Mouse (Mus musculus): ENCODE data around the gene Fen1. TPM values are rescaled to one million over a fixed set of nuclear protein-coding genes. Genes with fewer than 3 reads are reported as not detected.

Gene Fen1
- polyA plus RNA-seq, 1 experiment from 2014 or later: 135 TPM

- DNase-seq (ENCODE audit: low spot score) (no peak), ATAC-seq (ENCODE audit: insufficient number of reproducible peaks, low FRiP score, low TSS enrichment, low read depth) (no peak)
- Histone ChIP-seq H3K27me3 (ENCODE audit: control insufficient read depth, insufficient read depth, low read length) (no peaks in the 10 kb centered on the region), H3K4me2 (ENCODE audit: low read depth, severe bottlenecking) (no peak overlapping the region), H3K9me3 (ENCODE audit: control insufficient read depth, low read length) (no peaks in the 10 kb centered on the region), H3K4me3 (ENCODE audit: low read depth, low read length) (no peak overlapping the region), H3K9ac (ENCODE audit: low read length) (no peak overlapping the region), H3K36me3 (ENCODE audit: control insufficient read depth, insufficient read depth, low read length) (peaks cover 57% of the 10 kb centered on the region), H3K27ac (replicated peaks; ENCODE audit: low read depth, low read length) (no peak overlapping the region), H3K4me1 (ENCODE audit: control insufficient read depth, insufficient read depth, low read length) (peaks cover 6% of the 10 kb centered on the region)
- WGBS: 81% methylated on average over 7 of the region's 7 CpGs
These were observed 12.6 kb downstream of the Fen1 start for GRCm38 (mm10) chr19:10191326-10191725.

GRCm38 (mm10) chr19:10190796-10191195 is 13.2 kb downstream of the Fen1 start:
- H3K4me2 ChIP-seq (ENCODE audit: low read depth, severe bottlenecking): no peak overlapping the region
- H3K9ac ChIP-seq (ENCODE audit: low read length): no peak overlapping the region
- H3K9me3 ChIP-seq (ENCODE audit: control insufficient read depth, low read length): no peaks in the 10 kb centered on the region
- H3K4me3 ChIP-seq (ENCODE audit: low read depth, low read length): no peak overlapping the region
- H3K4me1 ChIP-seq (ENCODE audit: control insufficient read depth, insufficient read depth, low read length): peaks cover 9% of the 10 kb centered on the region
- no peaks in the 10 kb centered on the region for H3K27me3 ChIP-seq (ENCODE audit: control insufficient read depth, insufficient read depth, low read length)
- H3K27ac ChIP-seq (replicated peaks; ENCODE audit: low read depth, low read length): no peak overlapping the region
- H3K36me3 ChIP-seq (ENCODE audit: control insufficient read depth, insufficient read depth, low read length): peaks cover 55% of the 10 kb centered on the region
- 51% methylated on average over 2 of the region's 2 CpGs for WGBS
- no peak for ATAC-seq (ENCODE audit: insufficient number of reproducible peaks, low FRiP score, low TSS enrichment, low read depth)
- DNase-seq (ENCODE audit: low spot score): peak; percentile 85

- Histone ChIP-seq H3K27me3 (ENCODE audit: control insufficient read depth, insufficient read depth, low read length) (no peaks in the 10 kb centered on the region), H3K4me3 (ENCODE audit: low read depth, low read length) (no peak overlapping the region), H3K9ac (ENCODE audit: low read length) (no peak overlapping the region), H3K27ac (replicated peaks; ENCODE audit: low read depth, low read length) (no peak overlapping the region), H3K4me1 (ENCODE audit: control insufficient read depth, insufficient read depth, low read length) (peaks cover 9% of the 10 kb centered on the region), H3K9me3 (ENCODE audit: control insufficient read depth, low read length) (no peaks in the 10 kb centered on the region), H3K4me2 (ENCODE audit: low read depth, severe bottlenecking) (no peak overlapping the region), H3K36me3 (ENCODE audit: control insufficient read depth, insufficient read depth, low read length) (peaks cover 60% of the 10 kb centered on the region)
- DNase-seq (ENCODE audit: low spot score) (no peak), ATAC-seq (ENCODE audit: insufficient number of reproducible peaks, low FRiP score, low TSS enrichment, low read depth) (no peak)
- WGBS: 96% methylated on average over 8 of the region's 8 CpGs
These were observed 14.0 kb downstream of the Fen1 start for GRCm38 (mm10) chr19:10189940-10190339.

- no peak overlapping the region for H3K27ac ChIP-seq (replicated peaks; ENCODE audit: low read depth, low read length)
- 94% methylated on average over 6 of the region's 6 CpGs for WGBS
These were observed 14.9 kb downstream of the Fen1 start for GRCm38 (mm10) chr19:10189022-10189421.

DNA sequence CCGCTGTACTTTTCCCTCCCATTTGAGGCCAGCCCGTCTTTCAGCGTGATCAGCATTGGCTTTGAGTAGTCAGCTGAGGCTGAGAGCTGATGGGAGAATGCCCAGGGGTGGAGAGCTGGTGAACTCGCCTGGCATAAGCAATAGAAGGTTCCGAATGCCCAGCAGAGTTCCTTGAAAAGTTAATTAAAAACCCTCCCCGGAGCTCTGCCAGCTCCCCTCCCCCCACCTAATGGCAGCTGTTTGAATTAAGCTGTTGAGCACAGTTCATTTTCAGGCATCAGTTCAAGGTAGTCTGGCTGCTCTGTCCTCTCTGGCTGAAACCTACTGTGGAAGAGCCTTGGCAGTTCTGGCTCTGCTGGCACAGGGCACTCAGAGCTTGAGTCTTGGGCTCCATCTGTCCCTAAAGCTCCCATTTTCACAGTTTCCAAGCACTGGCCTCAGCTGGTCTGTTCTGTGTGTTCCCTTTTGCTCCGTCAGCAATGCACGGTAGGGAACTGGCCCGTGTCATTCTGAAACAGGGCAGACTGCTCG is 15.6 kb downstream of the Fen1 start:
- Histone ChIP-seq H3K4me1 (ENCODE audit: control insufficient read depth, insufficient read depth, low read length) (peaks cover 12% of the 10 kb centered on the region), H3K4me2 (ENCODE audit: low read depth, severe bottlenecking) (no peak overlapping the region), H3K36me3 (ENCODE audit: control insufficient read depth, insufficient read depth, low read length) (peaks cover 48% of the 10 kb centered on the region), H3K27ac (replicated peaks; ENCODE audit: low read depth, low read length) (no peak overlapping the region), H3K9me3 (ENCODE audit: control insufficient read depth, low read length) (no peaks in the 10 kb centered on the region), H3K4me3 (ENCODE audit: low read depth, low read length) (no peak overlapping the region), H3K27me3 (ENCODE audit: control insufficient read depth, insufficient read depth, low read length) (no peaks in the 10 kb centered on the region), H3K9ac (ENCODE audit: low read length) (no peak overlapping the region)
- ATAC-seq (ENCODE audit: insufficient number of reproducible peaks, low FRiP score, low TSS enrichment, low read depth) (no peak), DNase-seq (ENCODE audit: low spot score) (no peak)
- 59% methylated on average over 10 of the region's 10 CpGs for WGBS

More at GRCm38 (mm10) chr19:10189022-10189421, 14.9 kb downstream of the Fen1 start:
- no peaks in the 10 kb centered on the region for H3K27me3 ChIP-seq (ENCODE audit: control insufficient read depth, insufficient read depth, low read length)
- H3K36me3 ChIP-seq (ENCODE audit: control insufficient read depth, insufficient read depth, low read length): peaks cover 54% of the 10 kb centered on the region
- H3K4me2 ChIP-seq (ENCODE audit: low read depth, severe bottlenecking): no peak overlapping the region
- H3K9ac ChIP-seq (ENCODE audit: low read length): no peak overlapping the region
- no peak overlapping the region for H3K4me3 ChIP-seq (ENCODE audit: low read depth, low read length)
- no peaks in the 10 kb centered on the region for H3K9me3 ChIP-seq (ENCODE audit: control insufficient read depth, low read length)
- H3K4me1 ChIP-seq (ENCODE audit: control insufficient read depth, insufficient read depth, low read length): peaks cover 12% of the 10 kb centered on the region
- ATAC-seq (ENCODE audit: insufficient number of reproducible peaks, low FRiP score, low TSS enrichment, low read depth) (no peak), DNase-seq (ENCODE audit: low spot score) (no peak)

DNA sequence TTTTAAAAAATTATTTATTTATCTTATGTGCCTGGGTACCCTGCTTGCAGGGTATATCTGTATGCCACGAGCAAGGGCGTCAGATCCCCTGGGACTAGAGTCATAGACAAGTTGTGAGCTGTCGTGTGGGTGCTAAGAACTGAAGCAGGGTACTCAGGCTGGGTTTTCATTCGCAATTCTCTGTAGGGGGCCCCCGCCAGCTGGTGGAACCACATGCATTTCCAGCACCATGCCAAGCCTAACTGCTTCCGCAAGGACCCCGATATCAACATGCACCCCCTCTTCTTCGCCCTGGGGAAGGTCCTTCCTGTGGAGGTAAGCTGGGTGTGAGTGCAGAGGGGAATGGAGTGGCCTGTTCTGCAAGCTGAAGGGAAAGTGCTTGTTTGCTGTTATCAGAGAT is 17.4 kb downstream of the Fen1 start:
- H3K36me3 ChIP-seq (ENCODE audit: control insufficient read depth, insufficient read depth, low read length): peaks cover 39% of the 10 kb centered on the region
- ATAC-seq (ENCODE audit: insufficient number of reproducible peaks, low FRiP score, low TSS enrichment, low read depth) (no peak), DNase-seq (ENCODE audit: low spot score) (no peak)
- no peak overlapping the region for H3K9ac ChIP-seq (ENCODE audit: low read length)
- no peaks in the 10 kb centered on the region for H3K9me3 ChIP-seq (ENCODE audit: control insufficient read depth, low read length)
- no peaks in the 10 kb centered on the region for H3K27me3 ChIP-seq (ENCODE audit: control insufficient read depth, insufficient read depth, low read length)
- H3K4me1 ChIP-seq (ENCODE audit: control insufficient read depth, insufficient read depth, low read length): peaks cover 14% of the 10 kb centered on the region
- WGBS: 92% methylated on average over 8 of the region's 8 CpGs
- no peak overlapping the region for H3K4me3 ChIP-seq (ENCODE audit: low read depth, low read length)
- no peak overlapping the region for H3K4me2 ChIP-seq (ENCODE audit: low read depth, severe bottlenecking)
- no peak overlapping the region for H3K27ac ChIP-seq (replicated peaks; ENCODE audit: low read depth, low read length)

GRCm38 (mm10) chr19:10185876-10186275 is 18.1 kb downstream of the Fen1 start:
- DNase-seq (ENCODE audit: low spot score) (no peak), ATAC-seq (ENCODE audit: insufficient number of reproducible peaks, low FRiP score, low TSS enrichment, low read depth) (no peak)
- Histone ChIP-seq H3K4me2 (ENCODE audit: low read depth, severe bottlenecking) (no peak overlapping the region), H3K9ac (ENCODE audit: low read length) (no peak overlapping the region), H3K4me1 (ENCODE audit: control insufficient read depth, insufficient read depth, low read length) (peaks cover 14% of the 10 kb centered on the region), H3K27ac (replicated peaks; ENCODE audit: low read depth, low read length) (no peak overlapping the region), H3K9me3 (ENCODE audit: control insufficient read depth, low read length) (no peaks in the 10 kb centered on the region), H3K36me3 (ENCODE audit: control insufficient read depth, insufficient read depth, low read length) (peaks cover 39% of the 10 kb centered on the region), H3K4me3 (ENCODE audit: low read depth, low read length) (no peak overlapping the region), H3K27me3 (ENCODE audit: control insufficient read depth, insufficient read depth, low read length) (no peaks in the 10 kb centered on the region)
- 93% methylated on average over 3 of the region's 3 CpGs for WGBS

DNA sequence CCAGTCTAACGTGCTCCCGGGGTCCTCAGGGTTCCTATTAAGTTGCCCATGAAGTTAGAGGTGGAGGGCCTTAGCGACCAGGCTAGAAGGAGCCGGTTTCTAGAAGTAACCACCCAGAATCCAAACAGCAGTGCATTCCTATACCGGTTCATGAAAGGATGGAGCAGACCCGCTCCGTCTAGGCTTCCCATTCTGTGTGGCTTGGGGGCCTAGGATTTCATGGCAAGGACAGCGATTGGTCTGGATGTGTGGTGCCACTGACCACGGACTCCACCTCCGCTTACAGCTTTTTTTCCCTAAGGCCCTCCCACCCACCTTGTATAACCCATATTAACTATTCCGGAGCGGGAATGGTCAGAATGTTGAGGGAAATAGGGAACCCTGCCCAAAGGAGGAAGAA is 19.9 kb downstream of the Fen1 start:
- H3K9me3 ChIP-seq (ENCODE audit: control insufficient read depth, low read length): no peaks in the 10 kb centered on the region
- peak overlapping the region; percentile 80 for H3K9ac ChIP-seq (ENCODE audit: low read length)
- H3K27me3 ChIP-seq (ENCODE audit: control insufficient read depth, insufficient read depth, low read length): no peaks in the 10 kb centered on the region
- DNase-seq (ENCODE audit: low spot score): peak; percentile 55
- peak overlapping the region; percentile 72 for H3K4me3 ChIP-seq (ENCODE audit: low read depth, low read length)
- peaks cover 14% of the 10 kb centered on the region for H3K4me1 ChIP-seq (ENCODE audit: control insufficient read depth, insufficient read depth, low read length)
- H3K36me3 ChIP-seq (ENCODE audit: control insufficient read depth, insufficient read depth, low read length): peaks cover 28% of the 10 kb centered on the region
- H3K27ac ChIP-seq (replicated peaks; ENCODE audit: low read depth, low read length): no peak overlapping the region; the same call in 1 of the 2 replicates
- 0 out of 2 replicates have a peak, but pooled peaks have one; percentile 38 for ATAC-seq (ENCODE audit: insufficient number of reproducible peaks, low FRiP score, low TSS enrichment, low read depth)
- H3K4me2 ChIP-seq (ENCODE audit: low read depth, severe bottlenecking): peak overlapping the region; percentile 55
- 11% methylated on average over 12 of the region's 12 CpGs for WGBS
